Mouse (Mus musculus): Measurements from ENCODE around the gene Itpkb.
"Not testable (repeated sequence)": the region's sequence is repeated elsewhere in the genome, so short reads cannot be mapped to it uniquely, and the experiment has no call there.

Itpkb gene

DNA sequence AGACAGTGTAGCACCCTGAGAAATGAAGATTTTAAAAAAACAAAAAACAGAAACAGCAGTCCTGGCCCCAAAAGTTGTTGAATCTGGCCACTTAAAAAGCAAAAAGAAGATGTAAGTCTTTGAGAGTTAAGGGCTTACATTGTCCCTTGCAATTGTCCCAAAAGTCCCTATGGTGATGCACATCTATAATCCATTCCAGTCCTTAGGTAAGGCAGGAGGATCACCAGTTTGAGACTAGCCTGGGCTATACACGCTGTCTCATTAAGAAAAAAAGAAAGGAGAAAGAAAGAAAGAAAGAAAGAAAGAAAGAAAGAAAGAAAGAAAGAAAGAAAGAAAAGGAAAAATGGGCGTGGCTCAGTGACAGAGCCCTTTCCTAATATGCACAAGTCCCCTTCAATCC lies 34.4 kb downstream of the Itpkb start:
- CTCF ChIA-PET, result no interaction called here

DNA sequence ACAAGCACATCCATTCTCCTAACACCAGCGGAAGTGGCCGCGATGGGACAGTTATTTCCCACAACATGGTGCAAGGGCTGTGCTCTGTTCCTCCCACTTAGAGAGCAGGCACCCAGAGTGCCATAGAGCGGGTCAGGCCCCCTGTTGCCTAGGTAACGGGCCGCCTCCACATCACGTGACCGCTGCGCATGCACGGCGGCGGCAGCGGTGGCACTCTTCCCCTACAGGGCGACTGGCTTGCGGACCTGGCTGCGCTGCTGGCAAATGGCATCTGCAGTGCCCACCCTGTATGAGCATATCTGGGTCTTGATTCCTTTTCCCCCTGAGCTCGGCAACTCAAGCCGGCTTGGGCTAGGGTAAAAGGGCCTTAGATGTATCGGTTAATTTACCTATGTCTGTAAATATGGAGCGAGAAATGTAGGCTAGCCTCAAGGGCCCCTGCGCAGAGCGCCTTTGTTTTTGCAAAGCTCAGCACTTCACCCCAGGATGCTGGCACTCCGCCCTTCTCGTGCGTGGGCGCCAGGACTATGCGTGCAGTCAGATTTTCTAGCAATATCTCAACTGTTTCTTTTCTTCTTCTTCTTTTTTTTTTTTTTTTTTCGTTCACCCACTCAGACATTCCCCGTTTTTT lies 35.0 kb downstream of the Itpkb start:
- CTCF ChIA-PET, result interaction anchor here (0.7 kb wide), 3 partner anchors 8 to 19 kb away, joined by 4 to 10 read pairs (median 9); no protein-coding TSS in a partner anchor

DNA sequence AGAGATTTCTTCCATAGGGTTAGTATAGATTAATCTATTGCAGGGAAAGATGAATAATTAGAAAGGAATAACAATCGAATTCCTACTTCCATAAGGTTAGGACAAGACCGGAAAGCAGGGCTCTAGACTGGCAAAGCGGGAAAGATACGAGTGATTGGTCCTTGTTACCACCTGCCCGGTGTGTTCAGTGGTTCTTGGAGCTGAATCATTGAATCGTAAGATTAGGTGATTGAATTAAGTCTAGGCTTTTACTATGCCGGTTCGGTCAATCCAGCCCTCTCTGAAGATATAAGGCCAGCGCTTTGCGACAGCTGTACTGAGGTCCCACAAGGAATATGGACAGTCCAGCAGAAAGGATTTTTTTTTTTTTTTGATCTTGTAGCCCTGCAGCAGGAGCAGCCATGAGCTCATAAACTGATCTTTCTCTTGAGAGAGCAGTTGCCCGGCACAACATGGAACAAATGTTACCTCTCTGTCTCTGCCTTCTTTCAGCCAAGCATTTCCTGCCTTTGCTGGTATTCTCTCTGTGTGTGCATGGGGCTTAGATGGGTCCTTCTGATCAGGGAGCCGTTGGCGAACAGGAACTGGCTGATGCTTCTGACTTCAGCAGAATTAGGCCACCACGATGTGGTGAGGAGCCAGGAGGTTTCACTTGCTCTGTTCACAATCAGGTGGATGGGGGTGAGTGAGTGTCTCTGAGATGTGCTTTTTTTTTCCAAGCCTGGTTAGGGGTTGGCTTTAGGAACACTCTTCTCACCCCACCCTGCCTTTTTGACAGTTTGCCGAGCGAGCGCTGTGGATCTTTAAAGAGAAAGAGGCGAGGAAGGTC lies 35.9 kb downstream of the Itpkb start:
- CTCF ChIA-PET, result interaction anchor here (0.6 to 0.7 kb wide), 3 partner anchors 9 to 20 kb away, joined by 4 to 9 read pairs (median 8); no protein-coding TSS in a partner anchor

DNA sequence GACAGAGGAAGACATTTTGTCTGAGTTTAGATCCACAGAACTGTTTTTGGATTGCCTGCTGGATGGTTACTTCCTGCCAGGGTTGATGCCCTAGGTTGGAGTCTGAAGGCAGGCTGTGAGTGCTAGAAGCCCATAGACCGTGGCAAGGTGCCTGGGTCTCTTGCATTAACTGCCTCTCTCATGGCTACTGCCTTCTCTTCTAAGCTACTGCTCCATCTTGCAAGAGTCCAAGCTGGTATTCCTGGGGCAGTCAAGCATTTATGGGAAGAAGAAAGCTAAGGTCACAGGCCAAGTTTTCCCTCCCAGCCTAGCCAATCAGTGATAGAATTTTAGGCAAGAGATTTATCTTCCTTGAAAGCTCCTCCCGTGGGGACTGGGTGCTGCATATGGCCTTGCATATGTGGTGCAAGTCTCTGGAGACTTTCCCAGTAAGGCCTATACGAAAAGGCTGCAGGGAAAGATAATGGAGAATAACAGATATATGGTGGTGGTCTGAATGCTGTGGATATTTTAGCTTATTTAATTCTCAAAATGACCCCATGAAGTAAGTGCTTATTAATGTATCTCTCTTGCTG lies 36.8 kb downstream of the Itpkb start:
- CTCF ChIA-PET, result interaction anchor here (0.8 to 1.1 kb wide), 2 partner anchors 38 to 580 kb away, joined by 3 to 13 read pairs; no protein-coding TSS in a partner anchor

DNA sequence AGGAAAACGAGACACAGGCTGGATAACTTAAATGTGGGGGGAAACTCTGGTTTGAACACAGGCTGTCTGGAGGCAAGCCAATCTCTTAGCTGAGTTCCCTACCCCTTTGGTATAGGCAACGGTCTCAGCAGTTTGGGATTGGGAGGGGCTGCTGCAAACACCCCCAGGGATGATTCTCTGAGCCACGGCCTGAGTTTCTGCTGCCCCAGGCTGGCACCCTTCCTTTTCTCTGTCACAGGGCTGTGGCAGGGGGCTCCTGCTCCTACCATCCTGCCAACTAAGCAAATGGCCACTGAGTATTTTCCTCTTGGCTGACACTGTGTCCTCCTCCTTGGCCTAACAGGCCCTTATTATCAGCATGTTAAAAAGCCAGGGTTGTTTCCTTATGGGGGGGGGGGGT lies 37.3 kb downstream of the Itpkb start:
- CTCF ChIA-PET, result interaction anchor here (0.8 to 1.1 kb wide), 2 partner anchors 38 to 579 kb away, joined by 3 to 13 read pairs; no protein-coding TSS in a partner anchor

DNA sequence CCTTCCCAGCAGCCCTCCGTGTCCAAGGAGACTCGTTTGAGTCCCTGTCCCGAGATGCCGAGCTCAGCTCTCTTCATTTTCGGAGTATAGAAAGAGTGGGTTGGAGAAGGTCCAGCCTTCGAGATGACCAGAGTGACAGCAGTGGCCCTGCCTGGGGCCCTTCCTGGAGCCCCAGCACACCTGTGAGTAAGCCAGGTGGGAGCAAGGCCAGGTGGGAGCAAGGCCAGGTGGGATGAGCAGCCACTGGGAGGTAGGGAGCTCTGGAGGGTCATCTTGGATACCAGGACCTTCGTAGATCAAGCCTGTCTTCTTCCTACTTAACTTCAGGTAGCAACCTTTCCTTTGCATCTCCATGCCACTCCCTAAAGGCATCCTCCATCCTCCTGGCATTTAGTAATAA lies 37.8 kb downstream of the Itpkb start:
- CTCF ChIA-PET, result interaction anchor here (1.1 kb wide), 1 partner anchor 39 kb away, joined by 3 read pairs; no protein-coding TSS in a partner anchor

DNA sequence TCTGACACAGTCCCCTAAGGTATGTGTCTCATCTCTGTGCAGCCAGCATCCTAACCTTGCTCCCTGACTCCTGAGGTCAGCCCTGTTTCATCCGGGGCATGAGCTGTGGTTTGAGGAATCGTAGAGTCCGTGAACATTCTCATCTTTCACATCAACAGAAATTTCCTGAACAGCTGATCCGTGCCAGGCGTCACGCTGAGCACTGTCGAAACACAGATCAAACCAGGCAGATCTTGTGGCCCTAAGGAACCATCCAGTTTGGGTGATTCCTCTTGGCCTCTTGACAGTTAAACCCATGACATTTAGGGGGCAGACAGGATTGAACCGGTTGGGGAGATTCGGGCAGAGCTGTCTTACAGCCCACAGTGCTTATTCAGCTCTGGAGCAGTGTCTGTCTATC lies 38.4 kb downstream of the Itpkb start:
- CTCF ChIA-PET, result no interaction called here

DNA sequence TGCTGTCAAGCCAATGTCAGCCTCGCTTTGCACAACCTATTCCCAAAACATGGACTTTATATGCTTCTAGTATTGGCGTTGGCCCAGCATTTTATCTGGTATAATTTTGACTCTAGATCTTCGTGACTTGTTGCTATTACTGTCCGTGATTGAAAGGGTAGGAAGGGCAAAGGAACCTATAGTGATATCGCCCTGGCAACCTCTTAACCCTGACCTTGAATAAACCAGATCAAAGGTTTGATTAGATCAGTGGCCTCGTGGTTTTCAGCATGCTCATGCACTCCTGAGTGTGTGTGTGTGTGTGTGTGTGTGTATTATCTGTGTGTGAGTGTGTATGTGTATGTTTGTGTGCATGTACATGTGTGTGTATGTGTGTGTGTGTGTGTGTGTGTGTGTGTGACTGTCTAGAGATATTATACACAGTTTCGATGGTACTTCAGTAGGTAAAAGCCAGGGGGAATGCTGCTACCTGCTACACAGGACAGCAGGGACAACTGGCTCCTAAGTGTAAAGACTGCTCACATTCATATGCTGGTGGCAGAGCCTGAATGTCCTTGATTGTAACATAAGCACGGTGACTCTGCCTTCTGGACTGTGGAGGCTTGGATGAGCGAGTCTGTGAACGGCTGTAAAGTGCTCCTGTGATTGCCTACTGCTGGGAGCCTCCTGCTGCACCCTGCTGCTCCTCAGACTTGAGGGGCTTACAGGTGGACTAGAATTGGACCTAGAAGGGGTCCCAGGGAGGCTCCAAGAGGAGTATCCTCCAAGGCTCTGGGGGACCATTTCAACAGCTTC lies 40.8 kb downstream of the Itpkb start:
- CTCF ChIA-PET, result interaction anchor here (0.5 kb wide), 1 partner anchor 19 kb away, joined by 3 read pairs; no protein-coding TSS in a partner anchor

DNA sequence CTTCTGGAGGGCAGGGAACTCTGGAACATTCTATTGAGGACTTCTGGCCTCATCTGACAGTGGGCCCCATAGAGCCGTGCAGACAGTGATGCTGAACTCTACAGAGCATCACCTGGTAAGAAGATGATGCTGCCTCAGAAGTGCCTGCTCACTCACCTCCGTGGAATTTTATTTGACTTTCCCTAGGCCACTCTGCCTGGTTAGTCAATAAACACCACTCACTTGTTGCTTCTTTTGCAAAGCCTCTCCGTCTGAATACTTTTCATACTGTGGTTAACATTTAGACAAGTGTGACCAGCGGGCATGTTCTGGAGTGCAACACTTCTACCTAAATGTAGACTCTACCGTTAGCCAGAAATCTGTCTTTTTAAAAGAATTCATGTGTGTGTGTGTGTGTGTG lies 42.0 kb downstream of the Itpkb start:
- CTCF ChIA-PET, result not testable (repeated sequence)

DNA sequence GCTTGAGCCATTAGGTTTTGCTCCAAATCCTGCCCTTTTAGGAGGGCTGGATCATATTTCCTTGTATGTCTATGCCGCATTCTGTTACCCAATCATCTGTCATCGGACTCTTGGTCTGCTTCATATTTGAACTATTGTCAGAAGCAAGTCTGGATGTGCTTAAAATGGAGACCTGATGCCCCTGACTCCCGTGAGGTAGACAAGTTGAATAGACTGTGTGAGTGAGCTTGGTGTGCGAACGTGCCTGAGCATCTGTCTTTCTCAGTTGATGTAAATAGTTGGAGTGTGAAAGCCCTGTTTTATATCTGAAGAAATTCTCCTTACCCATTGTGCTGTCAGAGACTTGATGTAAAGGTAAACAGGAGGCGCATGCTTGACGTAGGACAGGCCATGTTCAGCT lies 46.3 kb downstream of the Itpkb start:
- CTCF ChIA-PET, result interaction anchor here (0.7 kb wide), 1 partner anchor 10 kb away, joined by 9 read pairs; no protein-coding TSS in a partner anchor

DNA sequence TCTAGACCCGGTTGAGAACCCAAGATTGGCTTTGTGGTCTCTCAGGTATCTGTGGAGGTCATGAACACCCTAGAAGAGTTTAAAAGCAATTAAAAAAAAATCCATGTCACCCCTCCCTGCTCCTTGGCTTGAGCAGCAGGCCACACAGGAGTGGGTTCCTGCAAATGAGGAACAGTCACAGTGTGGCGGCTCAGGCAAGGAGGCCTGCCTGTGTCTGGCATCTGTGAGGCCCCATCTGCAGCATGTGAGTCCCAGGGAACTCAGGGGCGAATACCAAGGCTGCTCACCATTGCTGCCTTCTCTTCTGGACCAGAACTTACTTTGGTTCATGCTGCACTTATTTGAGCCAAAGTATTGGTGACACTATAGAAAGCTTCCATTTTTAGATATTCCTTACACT lies 49.3 kb downstream of the Itpkb start:
- CTCF ChIA-PET, result no interaction called here

DNA sequence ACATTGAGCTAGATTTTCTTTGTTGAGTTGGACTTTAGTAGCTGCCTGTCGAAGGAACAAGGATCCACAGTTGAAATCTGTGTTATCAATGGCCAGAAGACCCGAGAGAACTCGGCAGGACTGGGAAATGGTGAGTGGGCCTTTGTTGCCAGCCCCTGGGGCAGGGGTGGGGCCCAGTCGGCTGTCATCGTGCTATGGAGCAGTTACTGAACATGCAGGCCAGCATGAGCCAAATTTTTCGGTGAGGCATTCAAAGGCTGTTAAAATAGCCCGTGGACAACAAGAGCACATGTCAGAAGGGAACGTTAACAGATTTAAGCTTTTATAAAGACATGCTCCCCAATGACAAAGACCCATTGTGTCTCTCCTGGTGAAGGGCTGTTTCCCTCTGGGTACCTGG lies 52.1 kb downstream of the Itpkb start:
- CTCF ChIA-PET, result interaction anchor here (0.6 to 0.8 kb wide), 3 partner anchors 26 to 133 kb away, joined by 3 to 9 read pairs (median 4); no protein-coding TSS in a partner anchor

DNA sequence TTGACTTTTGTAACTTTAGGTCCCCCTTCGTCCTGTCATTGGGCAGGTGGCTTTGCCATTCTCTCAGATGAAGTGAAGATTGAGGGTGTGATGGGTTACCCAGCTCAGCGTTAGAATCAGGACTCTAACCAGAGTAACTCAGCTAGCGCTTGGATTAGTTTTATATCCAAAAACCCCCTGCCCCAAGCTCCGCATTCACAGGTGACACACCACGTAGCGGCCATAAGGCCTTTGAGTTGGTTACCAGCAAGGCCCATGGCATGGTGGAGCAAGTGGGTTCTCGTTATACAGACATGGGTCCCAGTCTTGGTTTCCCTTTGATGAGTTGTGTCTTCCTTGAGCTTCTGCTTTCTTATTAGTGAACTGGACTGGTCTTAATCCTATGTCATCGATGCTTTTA lies 53.6 kb downstream of the Itpkb start:
- CTCF ChIA-PET, result interaction anchor here (0.6 kb wide), 1 partner anchor 18 kb away, joined by 9 read pairs; no protein-coding TSS in a partner anchor

DNA sequence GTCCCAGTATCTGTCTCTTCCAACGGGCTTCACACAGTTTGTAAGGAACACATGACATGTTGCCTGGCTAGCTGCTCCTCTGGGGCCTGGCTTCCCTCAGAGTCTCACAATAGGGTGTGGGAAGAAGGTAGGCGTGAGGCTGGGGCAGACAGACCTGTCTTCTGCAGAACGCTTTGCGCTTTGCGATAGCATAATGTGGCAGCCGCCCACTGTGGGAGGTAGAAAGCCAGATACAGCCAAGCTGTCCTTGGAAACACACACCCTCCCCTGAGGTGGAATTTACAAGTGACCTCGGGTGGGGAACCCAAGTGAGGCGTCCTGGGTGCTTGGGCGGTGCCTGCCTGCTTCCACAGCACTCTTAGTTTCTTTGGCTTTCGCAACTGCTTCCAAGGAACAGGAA lies 54.2 kb downstream of the Itpkb start:
- CTCF ChIA-PET, result interaction anchor here (0.6 to 1.0 kb wide), 2 partner anchors 19 to 88 kb away, joined by 3 to 9 read pairs; no protein-coding TSS in a partner anchor

DNA sequence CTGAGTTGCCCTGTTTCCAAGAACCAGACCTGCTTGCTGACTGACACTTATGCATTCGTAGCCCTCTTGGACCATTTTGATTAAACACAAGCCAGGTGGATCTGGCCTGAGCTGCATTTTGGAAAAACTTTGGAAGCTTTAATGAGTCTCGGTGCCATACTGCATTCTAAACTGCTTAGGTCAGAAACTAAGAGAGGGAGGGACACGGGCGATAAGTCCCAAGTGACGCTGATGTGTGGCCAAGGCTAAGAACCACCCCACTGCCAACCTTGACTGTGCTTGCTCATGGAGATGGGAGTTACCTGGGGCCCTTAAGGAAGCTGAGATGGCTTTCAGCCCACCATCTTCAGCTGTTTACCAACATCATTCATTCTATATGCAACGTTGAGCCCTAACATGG lies 55.0 kb downstream of the Itpkb start:
- CTCF ChIA-PET, result interaction anchor here (0.6 to 1.0 kb wide), 3 partner anchors 38 to 519 kb away, joined by 3 to 7 read pairs (median 4); partner anchors contain the start of gene Pycr2

DNA sequence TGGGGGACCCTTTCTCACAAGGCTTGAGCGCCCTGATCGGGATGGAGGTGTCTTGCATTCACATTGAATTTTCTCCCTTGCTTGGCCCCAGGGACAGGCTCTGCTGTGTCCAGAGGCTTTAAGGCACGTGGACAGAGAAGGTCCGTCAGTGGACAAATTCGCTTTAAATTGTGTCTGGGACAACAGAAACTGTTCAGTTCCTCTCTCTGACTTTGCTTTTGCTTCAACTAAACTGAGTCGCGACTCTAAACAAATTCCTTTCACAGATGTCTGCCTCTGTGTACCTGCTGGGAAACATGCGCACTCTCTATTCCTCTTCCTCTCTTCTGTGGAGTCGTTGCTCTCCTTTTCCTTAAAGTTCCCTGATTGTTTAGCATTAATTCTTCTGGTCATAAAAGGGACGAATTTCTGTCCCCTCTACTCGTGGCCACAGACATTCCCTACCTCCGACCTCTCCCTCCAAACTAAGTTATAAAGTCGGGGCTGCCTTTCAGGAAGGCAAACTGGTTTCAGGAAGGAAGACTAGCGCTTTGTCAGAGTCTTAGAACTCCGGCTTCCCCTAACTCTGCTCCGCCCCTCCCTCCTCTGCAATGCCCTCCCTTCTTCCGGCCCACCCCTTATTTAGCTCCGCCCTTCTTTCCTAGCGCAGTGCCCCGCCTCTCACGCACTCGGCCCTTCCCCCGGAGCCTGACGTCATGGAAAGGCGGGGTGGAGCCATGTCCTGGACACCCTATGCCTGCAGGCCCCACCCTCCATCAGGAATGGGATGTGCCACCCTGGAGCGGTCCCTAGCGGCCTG lies 56.9 kb downstream of the Itpkb start:
- CTCF ChIA-PET, result interaction anchor here (0.7 to 1.4 kb wide), 4 partner anchors 20 to 64 kb away, joined by 3 to 7 read pairs (median 3); no protein-coding TSS in a partner anchor

DNA sequence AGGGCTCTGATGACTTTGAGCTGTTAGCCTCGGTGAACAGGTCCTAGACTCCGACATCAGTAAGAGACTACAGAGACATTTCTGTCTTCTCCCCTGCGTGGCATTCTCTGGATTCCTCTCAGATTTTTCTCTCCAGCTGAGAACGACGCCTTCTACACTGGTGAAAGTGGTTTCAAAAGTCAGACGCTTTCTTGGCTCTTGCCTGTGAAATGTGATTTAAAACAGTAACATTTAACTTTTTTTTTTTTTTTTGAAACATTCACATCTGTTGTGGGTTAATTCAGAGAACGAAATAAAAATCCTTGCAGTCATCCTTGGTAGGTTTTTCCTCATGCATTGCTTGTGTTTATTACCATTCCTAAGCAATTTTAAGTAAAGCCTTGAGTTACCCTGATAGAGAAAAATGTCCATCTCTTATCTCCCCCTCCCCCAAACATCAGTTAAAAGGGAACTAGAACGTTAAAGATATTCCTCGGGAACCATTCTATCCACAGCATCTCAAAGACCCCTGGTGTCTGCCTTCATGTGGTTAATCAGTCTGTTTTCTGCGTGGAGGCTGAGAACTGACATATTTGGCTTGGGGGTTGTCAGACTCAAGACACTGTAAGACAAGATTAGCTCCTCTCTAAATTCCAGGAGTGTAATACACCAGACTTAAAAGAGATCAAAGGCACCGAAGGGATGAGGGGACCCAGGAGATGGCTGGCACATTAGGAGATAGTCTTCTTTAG lies 57.6 kb downstream of the Itpkb start:
- CTCF ChIA-PET, result interaction anchor here (0.9 to 1.4 kb wide), 3 partner anchors 19 to 54 kb away, joined by 3 read pairs; no protein-coding TSS in a partner anchor

DNA sequence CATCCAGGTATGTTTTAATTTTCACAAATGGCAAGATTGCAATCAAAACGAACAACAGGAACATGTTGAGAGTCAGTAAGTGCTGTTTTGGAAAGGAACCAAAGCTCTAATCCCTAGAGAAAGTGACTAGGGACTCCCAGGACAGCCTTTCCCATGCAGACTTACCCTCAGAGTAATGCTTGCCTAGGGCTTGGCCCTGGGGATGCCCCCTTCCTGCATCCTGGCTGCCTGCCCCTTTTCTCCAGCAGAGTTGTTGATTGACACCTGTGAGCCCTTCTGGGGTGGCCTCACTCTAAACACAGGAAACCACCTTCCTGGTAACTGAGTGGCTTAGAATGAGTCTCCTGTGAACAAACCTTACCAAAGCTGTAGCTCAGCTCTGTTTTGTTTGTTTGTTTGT lies 58.2 kb downstream of the Itpkb start:
- CTCF ChIA-PET, result interaction anchor here (1.4 kb wide), 1 partner anchor 18 kb away, joined by 3 read pairs; no protein-coding TSS in a partner anchor

DNA sequence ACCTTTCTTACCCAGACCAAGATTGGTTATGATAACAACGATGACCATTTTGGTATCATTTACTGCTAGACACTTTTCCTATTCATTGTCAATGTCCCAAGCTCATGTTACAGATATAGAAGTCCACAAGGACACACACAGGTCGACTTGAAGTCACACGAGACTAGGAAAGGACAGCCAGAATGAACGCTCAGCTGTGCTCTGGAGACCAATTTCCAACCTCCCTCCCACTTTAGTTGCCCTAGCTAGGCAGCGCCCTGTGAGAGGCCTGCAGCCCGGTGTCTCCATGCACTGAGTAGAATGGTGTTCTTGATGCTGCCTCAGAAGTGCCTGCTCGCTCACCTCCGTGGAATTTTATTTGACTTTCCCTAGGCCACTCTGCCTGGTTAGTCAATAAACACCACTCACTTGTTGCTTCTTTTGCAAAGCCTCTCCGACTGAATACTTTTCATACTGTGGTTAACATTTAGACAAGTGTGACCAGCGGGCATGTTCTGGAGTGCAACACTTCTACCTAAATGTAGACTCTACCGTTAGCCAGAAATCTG lies 59.0 kb downstream of the Itpkb start:
- CTCF ChIA-PET, result not testable (repeated sequence)

Data from spleen, embryonic (tissue).